Mouse (Mus musculus) erythroblast, embryonic 14.5 days (primary cell): ENCODE data around the gene Dgat2.

Experiments
- GATA1 ChIP-seq: IDR thresholded peaks from 2 replicates; pipeline ENCODE4 v1.6.1; 2012; ENCODE audit warnings: low read length, inconsistent platforms, mixed read lengths
- TAL1 ChIP-seq: IDR thresholded peaks from 3 replicates; pipeline ENCODE4 v1.6.1; 2012; ENCODE audit warnings: low read length, inconsistent platforms, mixed read lengths

- TF ChIP-seq GATA1: no peak
- TF ChIP-seq TAL1: no peak
These were observed 694 bp downstream of the Dgat2 start for GRCm38 (mm10) chr7:99181619-99182431.
